ENCODE assay signal across 7 mouse cellular contexts in the genomic region with DNA sequence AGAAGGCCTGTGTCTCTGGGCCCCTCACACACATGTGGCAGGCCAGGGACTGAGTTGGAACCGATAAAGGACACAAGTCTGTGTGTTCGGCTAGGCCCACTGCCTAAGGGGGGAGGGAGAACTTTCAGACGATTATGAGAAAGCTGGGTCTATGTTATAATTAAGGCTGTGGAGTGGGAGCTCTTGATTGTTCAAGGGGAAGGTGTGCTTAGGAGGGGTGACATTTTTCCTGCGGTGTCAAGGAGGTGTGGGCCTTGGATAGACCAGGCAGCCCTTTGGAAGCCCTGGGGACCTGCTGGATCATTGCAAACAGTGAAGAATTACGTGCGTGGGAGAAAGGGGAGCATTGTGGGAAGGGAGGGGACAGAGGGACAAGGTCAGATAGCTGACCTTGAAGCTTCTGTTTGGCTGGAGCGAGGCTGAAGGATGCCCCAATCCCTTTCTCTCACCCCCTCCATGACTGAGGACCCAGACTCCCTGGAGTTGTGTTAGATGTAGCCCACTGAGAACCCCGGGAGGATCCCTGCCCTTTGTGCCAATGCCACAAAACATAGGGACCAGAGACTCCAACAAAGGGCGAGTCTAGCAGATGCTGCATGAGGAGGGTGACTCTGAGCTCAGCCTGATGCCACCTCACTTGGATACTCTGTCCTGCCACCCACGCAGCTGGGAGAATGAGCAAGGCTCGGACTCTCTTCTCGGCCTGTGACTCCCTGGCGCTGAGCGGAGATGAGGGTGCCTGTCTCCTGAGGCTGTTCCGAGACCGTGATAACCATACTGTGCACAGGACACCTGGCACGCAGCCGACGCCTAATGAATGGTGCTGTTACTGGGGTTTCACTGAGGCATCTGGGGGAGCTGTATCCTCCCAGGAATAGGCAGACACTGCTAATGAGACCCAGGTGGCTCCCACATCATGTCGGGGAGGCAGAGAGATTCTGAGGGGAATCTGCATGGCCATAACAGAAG. TPM values are rescaled to one million over a fixed set of nuclear protein-coding genes. Genes with fewer than 3 reads are reported as not detected.
DNase-seq lines count a peak whose midpoint lies in the region; ATAC-seq and TF ChIP-seq lines count a peak whose summit lies in the region.

No protein-coding gene starts in this region.

- no peak for ATAC-seq in neural tube, embryonic 11.5 days (ENCODE audit: insufficient read depth, low FRiP score, low TSS enrichment)
- ATAC-seq in embryonic facial prominence, embryonic 15.5 days (ENCODE audit: insufficient number of reproducible peaks, low FRiP score, low TSS enrichment, low read depth) = no peak; the same call in 1 of the 2 replicates
- ATAC-seq in kidney, postnatal 0 days (replicated peaks; ENCODE audit: low FRiP score, low read depth) = no peak
- no peak for ATAC-seq in midbrain, embryonic 16.5 days

- H3K4me3 ChIP-seq in neural tube, embryonic 11.5 days (ENCODE audit: low read depth, low read length) = no peak overlapping the region
- no peak overlapping the region for H3K4me3 ChIP-seq in embryonic facial prominence, embryonic 15.5 days (replicated peaks)
- H3K4me3 ChIP-seq in kidney, postnatal 0 days (replicated peaks; ENCODE audit: low read depth, low read length) = no peak overlapping the region
- no peak overlapping the region for H3K4me3 ChIP-seq in midbrain, embryonic 16.5 days (ENCODE audit: low read depth, low read length)

- DNase-seq in neural tube, embryonic 11.5 days (ENCODE audit: low spot score) = peak; percentile 46
- DNase-seq in neural tube, embryonic 10.5 days (ENCODE audit: extremely low spot score, low spot score) = no peak
- DNase-seq in kidney, postnatal 0 days (ENCODE audit: low spot score) = peak; percentile 34
- no peak for DNase-seq in gastrocnemius, adult 8-10 months (ENCODE audit: low spot score in 2 of 2)
- no peak for DNase-seq in c-Kit-positive CD71-positive TER-119-positive erythroid progenitor cells, embryonic 14.5 days (ENCODE audit: low spot score)

- 68% methylated on average over 20 of the region's 20 CpGs for WGBS in neural tube, embryonic 11.5 days
- 52% methylated on average over 20 of the region's 20 CpGs for WGBS in embryonic facial prominence, embryonic 15.5 days
- 45% methylated on average over 20 of the region's 20 CpGs for WGBS in kidney, postnatal 0 days
- 65% methylated on average over 20 of the region's 20 CpGs for WGBS in midbrain, embryonic 16.5 days

- H3K27me3 ChIP-seq in neural tube, embryonic 11.5 days (ENCODE audit: control insufficient read depth, insufficient read depth, low read length) = no peaks in the 10 kb centered on the region
- H3K27me3 ChIP-seq in embryonic facial prominence, embryonic 15.5 days = peaks cover 20% of the 10 kb centered on the region
- no peaks in the 10 kb centered on the region for H3K27me3 ChIP-seq in kidney, postnatal 0 days (ENCODE audit: insufficient read depth, low read length)
- no peaks in the 10 kb centered on the region for H3K27me3 ChIP-seq in midbrain, embryonic 16.5 days (ENCODE audit: control insufficient read depth, insufficient read depth, low read depth, low read length)

- no peaks in the 10 kb centered on the region for H3K9me3 ChIP-seq in neural tube, embryonic 11.5 days (ENCODE audit: control insufficient read depth, low read length)
- no peaks in the 10 kb centered on the region for H3K9me3 ChIP-seq in embryonic facial prominence, embryonic 15.5 days (replicated peaks)
- H3K9me3 ChIP-seq in kidney, postnatal 0 days (replicated peaks; ENCODE audit: low read length) = no peaks in the 10 kb centered on the region
- H3K9me3 ChIP-seq in midbrain, embryonic 16.5 days (replicated peaks; ENCODE audit: control insufficient read depth, low read length, poor library complexity, severe bottlenecking) = no peaks in the 10 kb centered on the region

- no peak overlapping the region for H3K4me2 ChIP-seq in neural tube, embryonic 11.5 days (ENCODE audit: low read depth)
- no peak overlapping the region for H3K4me2 ChIP-seq in embryonic facial prominence, embryonic 15.5 days (replicated peaks)
- no peak overlapping the region for H3K4me2 ChIP-seq in kidney, postnatal 0 days (ENCODE audit: low read length)
- no peak overlapping the region for H3K4me2 ChIP-seq in midbrain, embryonic 16.5 days (ENCODE audit: low read length)

- H3K27ac ChIP-seq in neural tube, embryonic 11.5 days (ENCODE audit: low read depth, low read length) = peak overlapping the region; percentile 70
- peak overlapping the region; percentile 69 for H3K27ac ChIP-seq in embryonic facial prominence, embryonic 15.5 days (replicated peaks)
- H3K27ac ChIP-seq in kidney, postnatal 0 days = peak overlapping the region; percentile 73
- peak overlapping the region; percentile 55 for H3K27ac ChIP-seq in midbrain, embryonic 16.5 days (ENCODE audit: low read length)

- no peak for TF ChIP-seq CTCF in kidney, postnatal 0 days (IDR thresholded peaks at IDR 0.05; ENCODE audit: low read depth)

- H3K36me3 ChIP-seq in neural tube, embryonic 11.5 days (ENCODE audit: control insufficient read depth, insufficient read depth, low read length) = no peaks in the 10 kb centered on the region
- no peaks in the 10 kb centered on the region for H3K36me3 ChIP-seq in embryonic facial prominence, embryonic 15.5 days
- H3K36me3 ChIP-seq in kidney, postnatal 0 days (ENCODE audit: insufficient read depth, low read length) = no peaks in the 10 kb centered on the region
- peaks cover 2% of the 10 kb centered on the region; the same call in 1 of the 2 replicates for H3K36me3 ChIP-seq in midbrain, embryonic 16.5 days (ENCODE audit: control insufficient read depth, insufficient read depth, low read length)

- no peak overlapping the region for H3K9ac ChIP-seq in neural tube, embryonic 11.5 days (ENCODE audit: low read length)
- H3K9ac ChIP-seq in embryonic facial prominence, embryonic 15.5 days = no peak overlapping the region
- no peak overlapping the region for H3K9ac ChIP-seq in kidney, postnatal 0 days (ENCODE audit: low read depth, low read length)
- H3K9ac ChIP-seq in midbrain, embryonic 16.5 days (ENCODE audit: low read depth, low read length) = 0 out of 2 replicates have a peak overlapping the region, but pooled peaks have one; percentile 20

- peaks cover 3% of the 10 kb centered on the region; the same call in 1 of the 2 replicates for H3K4me1 ChIP-seq in neural tube, embryonic 11.5 days (ENCODE audit: control insufficient read depth, insufficient read depth, low read length)
- H3K4me1 ChIP-seq in embryonic facial prominence, embryonic 15.5 days = peaks cover 52% of the 10 kb centered on the region
- H3K4me1 ChIP-seq in kidney, postnatal 0 days (replicated peaks; ENCODE audit: insufficient read depth, low read length) = peaks cover 30% of the 10 kb centered on the region
- H3K4me1 ChIP-seq in midbrain, embryonic 16.5 days (ENCODE audit: control insufficient read depth, insufficient read depth, low read length) = peaks cover 16% of the 10 kb centered on the region; the same call in 1 of the 2 replicates

RNA-seq across cellular contexts. Expression of gene Faim2, which starts 26.4 kb away (rescaled TPM):
- polyA plus RNA-seq in neural tube, embryonic 11.5 days (2014; fragmentation: Nextera tagmentation; extraction: Ambion mirVana) = 1.5 and 2.3 TPM in 2 replicates
- 3.3 and 7.3 TPM in 2 replicates for polyA plus RNA-seq in embryonic facial prominence, embryonic 15.5 days (2015; fragmentation: Nextera tagmentation; extraction: Ambion mirVana)
- polyA plus RNA-seq in kidney, postnatal 0 days (2015; fragmentation: Nextera tagmentation; extraction: Ambion mirVana) = 0.26 and 0.36 TPM in 2 replicates
- 50.3 and 65.8 TPM in 2 replicates for polyA plus RNA-seq in midbrain, embryonic 16.5 days (2015; fragmentation: Nextera tagmentation; extraction: Ambion mirVana)
- under 1 TPM in 3 of 4 experiments, not detected in 1; 0.13 to 0.21 (median 0.15) TPM for total RNA-seq in gastrocnemius, adult 8-10 months (2022)

RNA-seq across cellular contexts. Expression of gene Bcdin3d, which starts 27.0 kb away (rescaled TPM):
- polyA plus RNA-seq in neural tube, embryonic 11.5 days (2014; fragmentation: Nextera tagmentation; extraction: Ambion mirVana) = 17.6 and 18.1 TPM in 2 replicates
- 13.1 and 13.4 TPM in 2 replicates for polyA plus RNA-seq in embryonic facial prominence, embryonic 15.5 days (2015; fragmentation: Nextera tagmentation; extraction: Ambion mirVana)
- polyA plus RNA-seq in kidney, postnatal 0 days (2015; fragmentation: Nextera tagmentation; extraction: Ambion mirVana) = 16.1 and 16.3 TPM in 2 replicates
- polyA plus RNA-seq in midbrain, embryonic 16.5 days (2015; fragmentation: Nextera tagmentation; extraction: Ambion mirVana) = 19.0 and 21.6 TPM in 2 replicates
- 1 to 10 TPM; 3.6 to 6.2 (median 4.5) TPM for total RNA-seq in gastrocnemius, adult 8-10 months (2022)

RNA-seq across cellular contexts. Expression of gene Nckap5l, which starts 44.0 kb away (rescaled TPM):
- 14.9 TPM in 2 replicates for polyA plus RNA-seq in neural tube, embryonic 11.5 days (2014; fragmentation: Nextera tagmentation; extraction: Ambion mirVana)
- polyA plus RNA-seq in embryonic facial prominence, embryonic 15.5 days (2015; fragmentation: Nextera tagmentation; extraction: Ambion mirVana) = 11.7 and 14.9 TPM in 2 replicates
- polyA plus RNA-seq in kidney, postnatal 0 days (2015; fragmentation: Nextera tagmentation; extraction: Ambion mirVana) = 6.5 and 8.0 TPM in 2 replicates
- polyA plus RNA-seq in midbrain, embryonic 16.5 days (2015; fragmentation: Nextera tagmentation; extraction: Ambion mirVana) = 16.2 and 17.1 TPM in 2 replicates
- 1 to 10 TPM; 1.5 to 2.2 (median 1.7) TPM for total RNA-seq in gastrocnemius, adult 8-10 months (2022)

Comparison
In these comparisons a context has a peak if more than half of its experiments do, and no peak if none do; other contexts are left out.
1. DNase-seq: peak in neural tube, embryonic 11.5 days (single experiment) and kidney, postnatal 0 days (single experiment); none in neural tube, embryonic 10.5 days (single experiment), gastrocnemius, adult 8-10 months (0 of 2) and c-Kit-positive CD71-positive TER-119-positive erythroid progenitor cells, embryonic 14.5 days (single experiment).
2. Peak in every context shown above with its lines, with median percentiles within 50 percentile points of each other: H3K27ac ChIP-seq.